Comparison of ENCODE assay signal across 9 mouse cellular contexts in the genomic region with DNA sequence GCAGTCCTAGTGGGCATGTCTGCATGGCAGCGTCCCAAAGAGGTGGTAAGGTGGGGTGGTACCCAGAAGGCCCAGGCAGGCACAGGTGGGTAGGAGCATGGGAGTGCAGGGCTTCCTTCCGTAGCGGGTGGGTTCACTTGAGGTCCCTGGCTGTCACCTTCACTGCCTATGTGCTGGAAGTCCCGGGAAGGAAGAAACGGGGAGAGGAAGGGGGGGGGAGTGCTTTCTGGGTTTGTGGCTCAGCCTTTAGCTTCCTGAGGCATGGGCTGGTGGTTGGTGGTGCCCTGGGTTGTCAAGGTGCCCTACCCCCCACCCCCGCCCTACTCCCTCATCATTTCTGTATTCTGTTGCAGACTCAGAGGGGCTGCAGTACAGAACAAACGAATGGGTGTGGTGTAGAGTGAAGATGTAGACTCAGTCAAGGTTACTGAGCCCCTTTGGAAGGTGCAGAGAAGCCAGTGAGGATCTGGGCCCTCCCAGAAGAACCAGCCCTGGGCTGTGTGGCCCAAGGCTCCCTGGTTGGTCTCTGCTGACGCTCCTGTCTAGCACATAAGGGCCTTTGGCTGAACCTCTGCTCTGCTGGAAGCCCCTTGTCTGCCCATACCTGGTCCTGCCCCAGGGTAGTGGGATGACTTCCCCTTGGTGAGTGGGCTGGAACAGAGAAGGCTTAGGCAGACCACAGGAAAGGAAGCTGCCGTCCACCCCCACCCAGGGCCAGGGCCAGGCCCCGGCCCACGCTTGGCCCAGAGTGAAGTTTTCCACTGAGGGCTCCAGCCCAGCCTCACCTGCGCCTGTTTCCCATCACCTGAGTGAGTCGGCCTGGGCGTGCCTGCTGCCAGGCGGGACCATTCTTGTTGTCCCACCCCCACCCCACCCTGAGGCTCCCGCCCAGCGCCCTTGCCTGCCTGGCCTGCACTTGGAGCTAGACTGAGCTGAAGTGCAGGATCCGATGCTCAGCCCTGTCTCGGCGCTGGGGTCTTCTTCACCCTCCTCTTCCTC. TPM values are rescaled to one million over a fixed set of nuclear protein-coding genes. Genes with fewer than 3 reads are reported as not detected.
DNase-seq lines count a peak whose midpoint lies in the region; ATAC-seq and TF ChIP-seq lines count a peak whose summit lies in the region.
"Had no signal": no experiment of that assay in that cellular context is flagged by ENCODE, and none has a peak within 500 bp of the region (broad histone marks: within the 10 kb centered on the region; RNA-seq: fewer than 3 reads in every experiment).

No protein-coding gene starts in this region.

- 59% methylated on average over 20 of the region's 20 CpGs for WGBS in cerebellum, adult 2 months
- 63% methylated on average over 20 of the region's 20 CpGs for WGBS in midbrain, embryonic 10.5 days
- 64% methylated on average over 20 of the region's 20 CpGs for WGBS in midbrain, embryonic 11.5 days
- WGBS in limb, embryonic 15.5 days, result 29% methylated on average over 20 of the region's 20 CpGs

- no peak for TF ChIP-seq CTCF in cerebellum, adult 2 months (IDR thresholded peaks at IDR 0.05; ENCODE audit: borderline replicate concordance, insufficient read depth, low read depth, low read length)

- ATAC-seq in midbrain, embryonic 11.5 days (ENCODE audit: low FRiP score), result no peak
- ATAC-seq in limb, embryonic 15.5 days (ENCODE audit: insufficient number of reproducible peaks, low FRiP score, low TSS enrichment, low read depth), result no peak

- intact Hi-C loops in left cerebral cortex, postnatal 25 days (cut with DNase I), result loop anchor here (2.0 kb wide), 1 partner anchor 19 kb away; no protein-coding TSS in a partner anchor

- no peaks in the 10 kb centered on the region for H3K9me3 ChIP-seq in midbrain, embryonic 10.5 days (replicated peaks)
- H3K9me3 ChIP-seq in midbrain, embryonic 11.5 days (ENCODE audit: control insufficient read depth, low read length), result no peaks in the 10 kb centered on the region
- no peaks in the 10 kb centered on the region for H3K9me3 ChIP-seq in limb, embryonic 15.5 days

- H3K27ac ChIP-seq in cerebellum, adult 2 months (ENCODE audit: insufficient read depth, low read length), result peak overlapping the region; percentile 17; the same call in 1 of the 2 replicates
- peak overlapping the region; percentile 85 for H3K27ac ChIP-seq in midbrain, embryonic 10.5 days (replicated peaks)
- H3K27ac ChIP-seq in midbrain, embryonic 11.5 days (ENCODE audit: low read depth, low read length), result no peak overlapping the region
- peak overlapping the region; percentile 92 for H3K27ac ChIP-seq in limb, embryonic 15.5 days

- H3K4me3 ChIP-seq in cerebellum, adult 2 months (replicated peaks; ENCODE audit: insufficient read depth, low read depth, low read length), result no peak overlapping the region
- no peak overlapping the region for H3K4me3 ChIP-seq in midbrain, embryonic 10.5 days
- no peak overlapping the region for H3K4me3 ChIP-seq in midbrain, embryonic 11.5 days (ENCODE audit: low read depth, low read length)
- H3K4me3 ChIP-seq in limb, embryonic 15.5 days, result no peak overlapping the region

- H3K9ac ChIP-seq in midbrain, embryonic 11.5 days (ENCODE audit: low read length), result no peak overlapping the region
- no peak overlapping the region for H3K9ac ChIP-seq in limb, embryonic 15.5 days

- no peak overlapping the region for H3K4me2 ChIP-seq in midbrain, embryonic 11.5 days
- H3K4me2 ChIP-seq in limb, embryonic 15.5 days, result peak overlapping the region; percentile 47

- H3K36me3 ChIP-seq in midbrain, embryonic 10.5 days, result no peaks in the 10 kb centered on the region
- no peaks in the 10 kb centered on the region for H3K36me3 ChIP-seq in midbrain, embryonic 11.5 days (ENCODE audit: control insufficient read depth, insufficient read depth, low read length)
- no peaks in the 10 kb centered on the region for H3K36me3 ChIP-seq in limb, embryonic 15.5 days

- H3K4me1 ChIP-seq in cerebellum, adult 2 months (ENCODE audit: control insufficient read depth, insufficient read depth, low read length), result peaks cover 82% of the 10 kb centered on the region
- H3K4me1 ChIP-seq in midbrain, embryonic 10.5 days, result peaks cover 85% of the 10 kb centered on the region
- H3K4me1 ChIP-seq in midbrain, embryonic 11.5 days (ENCODE audit: control insufficient read depth, insufficient read depth, low read length), result peaks cover 40% of the 10 kb centered on the region
- H3K4me1 ChIP-seq in limb, embryonic 15.5 days, result peaks cover 86% of the 10 kb centered on the region

- TF ChIP-seq POLR2A in cerebellum, adult 2 months (IDR thresholded peaks at IDR 0.05; ENCODE audit: borderline replicate concordance, insufficient read depth, low read length), result no peak

- no peaks in the 10 kb centered on the region for H3K27me3 ChIP-seq in cerebellum, adult 2 months (ENCODE audit: control insufficient read depth, insufficient read depth, low read length)
- peaks cover 6% of the 10 kb centered on the region; the same call in 1 of the 2 replicates for H3K27me3 ChIP-seq in midbrain, embryonic 10.5 days (ENCODE audit: low read depth, poor library complexity, severe bottlenecking)
- H3K27me3 ChIP-seq in midbrain, embryonic 11.5 days (ENCODE audit: control insufficient read depth, insufficient read depth, low read length), result no peaks in the 10 kb centered on the region
- no peaks in the 10 kb centered on the region for H3K27me3 ChIP-seq in limb, embryonic 15.5 days

- no peak for DNase-seq in cerebellum, adult 2 months
- no peak for DNase-seq in cerebellum, postnatal 14 days
- DNase-seq in midbrain, embryonic 10.5 days (ENCODE audit: low spot score), result no peak
- DNase-seq in midbrain, embryonic 11.5 days (ENCODE audit: low spot score, missing footprints), result no peak
- DNase-seq in thymus, postnatal 14 days, result peak; percentile 52
- DNase-seq in left cerebral cortex, postnatal 25 days (ENCODE audit: low spot score in 2 of 2), result no peak
- no peak for DNase-seq in spleen, postnatal 14 days (ENCODE audit: low spot score in 2 of 2)

RNA-seq across cellular contexts. Expression of a gene that starts 5.4 kb away (rescaled TPM):
- polyA plus RNA-seq in cerebellum, adult 2 months (2012; rRNA removed), result 0.03 and 0.05 TPM in 2 replicates
- not detected in 2 replicates for polyA plus RNA-seq in midbrain, embryonic 10.5 days (2016; fragmentation: Nextera tagmentation; extraction: Ambion mirVana)
- not detected in 2 replicates for polyA plus RNA-seq in midbrain, embryonic 11.5 days (2014; fragmentation: Nextera tagmentation; extraction: Ambion mirVana)
- not detected in 2 replicates for polyA plus RNA-seq in limb, embryonic 15.5 days (2015; fragmentation: Nextera tagmentation; extraction: Ambion mirVana)
- not detected for total RNA-seq in left cerebral cortex, postnatal 25 days (2021)
- polyA plus RNA-seq: cortical plate, adult 2 months had no signal

RNA-seq across cellular contexts. Expression of a gene that starts 25.1 kb away (rescaled TPM):
- polyA plus RNA-seq in cerebellum, adult 2 months (2012; rRNA removed), result 22.5 and 25.2 TPM in 2 replicates
- polyA plus RNA-seq in midbrain, embryonic 10.5 days (2016; fragmentation: Nextera tagmentation; extraction: Ambion mirVana), result 21.3 and 24.2 TPM in 2 replicates
- polyA plus RNA-seq in midbrain, embryonic 11.5 days (2014; fragmentation: Nextera tagmentation; extraction: Ambion mirVana), result 9.9 and 11.2 TPM in 2 replicates
- 36.8 and 39.7 TPM in 2 replicates for polyA plus RNA-seq in limb, embryonic 15.5 days (2015; fragmentation: Nextera tagmentation; extraction: Ambion mirVana)
- 10 to 100 TPM; 15.9 to 17.3 TPM for total RNA-seq in left cerebral cortex, postnatal 25 days (2021)

RNA-seq across cellular contexts. Expression of a gene that starts 55.8 kb away (rescaled TPM):
- not detected in 2 replicates for polyA plus RNA-seq in cerebellum, adult 2 months (2012; rRNA removed)
- polyA plus RNA-seq in midbrain, embryonic 10.5 days (2016; fragmentation: Nextera tagmentation; extraction: Ambion mirVana), result 0.09 TPM in 1 of 2 replicates, not detected in the other
- not detected in 2 replicates for polyA plus RNA-seq in midbrain, embryonic 11.5 days (2014; fragmentation: Nextera tagmentation; extraction: Ambion mirVana)
- polyA plus RNA-seq in limb, embryonic 15.5 days (2015; fragmentation: Nextera tagmentation; extraction: Ambion mirVana), result 0.07 and 0.08 TPM in 2 replicates
- not detected for total RNA-seq in left cerebral cortex, postnatal 25 days (2021)
- polyA plus RNA-seq: cortical plate, adult 2 months had no signal
